Mouse (Mus musculus) cerebellum, adult 2 months (tissue): ENCODE data around the gene Tsc2.
"Not testable (repeated sequence)": the region's sequence is repeated elsewhere in the genome, so short reads cannot be mapped to it uniquely, and the experiment has no call there.

ENCODE experiments used
- CTCF ChIP-seq: fragments of 200-500 bp; IDR thresholded peaks from 2 replicates; pipeline ENCODE4 v1.5.1; 2011; ENCODE audit warnings: low read depth, mild to moderate bottlenecking, control low read depth, low read length, moderate library complexity, borderline replicate concordance; ENCODE audit not compliant: insufficient read depth
- POLR2A ChIP-seq: fragments of 200-500 bp; IDR thresholded peaks from 2 replicates; pipeline ENCODE4 v1.6.1; 2011; ENCODE audit warnings: low read length, control low read depth, borderline replicate concordance; ENCODE audit not compliant: insufficient read depth

DNA sequence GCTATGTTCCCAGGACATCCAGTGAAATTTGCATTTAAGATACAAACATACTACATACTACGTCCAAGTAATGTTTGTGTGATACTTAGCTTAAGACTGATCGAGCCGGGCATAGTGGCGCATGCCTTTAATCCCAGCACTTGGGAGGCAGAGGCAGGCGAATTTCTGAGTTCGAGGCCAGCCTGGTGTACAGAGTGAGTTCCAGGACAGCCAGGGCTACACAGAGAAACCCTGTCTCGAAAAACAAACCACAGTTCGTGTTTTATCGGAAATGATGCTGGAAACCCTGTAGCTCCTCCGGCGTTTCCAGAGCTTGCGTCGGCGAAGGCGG, 36.7 kb upstream of the Tsc2 start:
- not testable (repeated sequence) for TF ChIP-seq POLR2A, CTCF
